In genomic region chr4:116015502-116015901, GRCm38 (mm10) we compare ENCODE assay signal across 18 mouse cellular contexts. TPM values are rescaled to one million over a fixed set of nuclear protein-coding genes. Genes with fewer than 3 reads are reported as not detected.
DNase-seq lines count a peak whose midpoint lies in the region; ATAC-seq and TF ChIP-seq lines count a peak whose summit lies in the region.
"Had no signal": no experiment of that assay in that cellular context is flagged by ENCODE, and none has a peak within 500 bp of the region (broad histone marks: within the 10 kb centered on the region; RNA-seq: fewer than 3 reads in every experiment).

No protein-coding gene starts in this region.

- H3K4me2 ChIP-seq in liver, postnatal 0 days (ENCODE audit: low read depth, low read length), result peak overlapping the region; percentile 85
- H3K4me2 ChIP-seq in liver, embryonic 12.5 days, result no peak overlapping the region
- H3K4me2 ChIP-seq: embryonic facial prominence, embryonic 13.5 days; heart, embryonic 11.5 days; midbrain, embryonic 13.5 days had no signal

- H3K9me3 ChIP-seq in liver, postnatal 0 days (ENCODE audit: low read length), result no peaks in the 10 kb centered on the region
- no peaks in the 10 kb centered on the region for H3K9me3 ChIP-seq in liver, embryonic 12.5 days (replicated peaks)
- H3K9me3 ChIP-seq in MEL (replicated peaks; ENCODE audit: insufficient read depth, low read length), result no peaks in the 10 kb centered on the region
- H3K9me3 ChIP-seq in forebrain, embryonic 10.5 days, result no peaks in the 10 kb centered on the region
- H3K9me3 ChIP-seq: embryonic facial prominence, embryonic 13.5 days; limb, embryonic 10.5 days; midbrain, embryonic 13.5 days had no signal

- no peak overlapping the region for H3K9ac ChIP-seq in liver, postnatal 0 days (replicated peaks)
- no peak overlapping the region for H3K9ac ChIP-seq in liver, embryonic 12.5 days
- no peak overlapping the region for H3K9ac ChIP-seq in MEL (ENCODE audit: control insufficient read depth, low read depth, low read length, poor library complexity, severe bottlenecking)
- H3K9ac ChIP-seq: embryonic facial prominence, embryonic 13.5 days; midbrain, embryonic 13.5 days had no signal

- H3K27ac ChIP-seq in liver, postnatal 0 days (ENCODE audit: low read depth), result no peak overlapping the region
- H3K27ac ChIP-seq in liver, embryonic 12.5 days, result no peak overlapping the region
- H3K27ac ChIP-seq in MEL (ENCODE audit: control insufficient read depth, low read depth, low read length), result no peak overlapping the region
- H3K27ac ChIP-seq in forebrain, embryonic 10.5 days, result no peak overlapping the region
- H3K27ac ChIP-seq: embryonic facial prominence, embryonic 13.5 days; limb, embryonic 10.5 days; macrophage; midbrain, embryonic 13.5 days had no signal

- no peak for DNase-seq in liver, postnatal 0 days
- peak; percentile 85 for DNase-seq in CD4-positive helper T cell, adult 2 months (ENCODE audit: low read depth, low spot score)
- no peak for DNase-seq in MEL (ENCODE audit: low read depth, low spot score)
- DNase-seq in naive thymus-derived CD4-positive, alpha-beta T cell, adult 2 months (ENCODE audit: low read depth), result peak; percentile 79
- no peak for DNase-seq in ovary, postnatal 14 days (ENCODE audit: low spot score)
- DNase-seq in forebrain, embryonic 10.5 days (ENCODE audit: extremely low spot score, low spot score), result no peak
- DNase-seq: adrenal gland, adult 2 months; gastrocnemius, postnatal 36 days; heart, postnatal 36 days; kidney, postnatal 14 days; lung, adult 18-20 months had no signal

- H3K4me1 ChIP-seq in liver, postnatal 0 days (ENCODE audit: insufficient read depth), result peaks cover 5% of the 10 kb centered on the region; the same call in 1 of the 2 replicates
- H3K4me1 ChIP-seq in liver, embryonic 12.5 days, result peaks cover 18% of the 10 kb centered on the region
- H3K4me1 ChIP-seq in MEL (ENCODE audit: control insufficient read depth in 1 of 2, insufficient read depth in 2 of 2, low read length in 2 of 2), result peaks cover 15 to 32% of the 10 kb centered on the region in 2 experiments
- peaks cover 29% of the 10 kb centered on the region for H3K4me1 ChIP-seq in forebrain, embryonic 10.5 days

- no peak for TF ChIP-seq RAD21 in MEL (IDR thresholded peaks at IDR 0.05; ENCODE audit: low read depth, low read length)

- H3K4me3 ChIP-seq in liver, postnatal 0 days (ENCODE audit: low read depth, low read length), result no peak overlapping the region
- H3K4me3 ChIP-seq in liver, embryonic 12.5 days, result no peak overlapping the region
- no peak overlapping the region for H3K4me3 ChIP-seq in MEL (ENCODE audit: control insufficient read depth in 1 of 2, insufficient read depth in 1 of 2, low read depth in 2 of 2, low read length in 2 of 2)
- no peak overlapping the region for H3K4me3 ChIP-seq in forebrain, embryonic 10.5 days
- H3K4me3 ChIP-seq: embryonic facial prominence, embryonic 13.5 days; limb, embryonic 10.5 days; midbrain, embryonic 13.5 days; myocyte had no signal

- no peak for TF ChIP-seq POLR2A in MEL (IDR thresholded peaks at IDR 0.05; ENCODE audit: control insufficient read depth in 1 of 2, insufficient read depth in 1 of 2, low read depth in 1 of 2, low read length in 2 of 2, poor library complexity in 1 of 2)

- WGBS in liver, postnatal 0 days (ENCODE audit: insufficient replicate concordance), result 77% methylated on average over 5 of the region's 5 CpGs
- 64% methylated on average over 5 of the region's 5 CpGs for WGBS in liver, embryonic 12.5 days (ENCODE audit: insufficient replicate concordance)
- 87% methylated on average over 5 of the region's 5 CpGs for WGBS in forebrain, embryonic 10.5 days

- TF ChIP-seq CTCF in liver, postnatal 0 days (IDR thresholded peaks at IDR 0.05; ENCODE audit: low read depth), result no peak
- TF ChIP-seq CTCF in MEL (IDR thresholded peaks at IDR 0.05 in 2 of 3, conservative IDR thresholded peaks at IDR 0.05 in 1 of 3; ENCODE audit: control insufficient read depth in 1 of 3, insufficient read depth in 1 of 3, low read depth in 2 of 3, low read length in 3 of 3, poor library complexity in 1 of 3, severe bottlenecking in 1 of 3), result no peak

- H3K27me3 ChIP-seq in liver, postnatal 0 days (ENCODE audit: insufficient read depth, low read length), result peaks cover 23% of the 10 kb centered on the region
- H3K27me3 ChIP-seq in liver, embryonic 12.5 days (replicated peaks), result peaks cover 88% of the 10 kb centered on the region
- no peaks in the 10 kb centered on the region for H3K27me3 ChIP-seq in MEL (ENCODE audit: control insufficient read depth in 1 of 2, insufficient read depth in 2 of 2, low read length in 2 of 2)
- H3K27me3 ChIP-seq in forebrain, embryonic 10.5 days (ENCODE audit: poor library complexity, severe bottlenecking), result peaks cover 84% of the 10 kb centered on the region

- no peak for TF ChIP-seq EP300 in liver, postnatal 0 days (IDR thresholded peaks at IDR 0.05; ENCODE audit: low read depth)
- TF ChIP-seq EP300 in MEL (IDR thresholded peaks at IDR 0.05; ENCODE audit: low read depth in 1 of 2, low read length in 2 of 2), result no peak

- ATAC-seq in liver, postnatal 0 days, result no peak
- ATAC-seq in liver, embryonic 12.5 days, result no peak
- ATAC-seq: midbrain, embryonic 13.5 days had no signal

- no peaks in the 10 kb centered on the region for H3K36me3 ChIP-seq in liver, postnatal 0 days (replicated peaks; ENCODE audit: insufficient read depth, low read length)
- no peaks in the 10 kb centered on the region for H3K36me3 ChIP-seq in liver, embryonic 12.5 days
- peaks cover 0 to 30% of the 10 kb centered on the region in 2 experiments; a peak in 3 of 4 replicates for H3K36me3 ChIP-seq in MEL (ENCODE audit: control insufficient read depth in 1 of 2, insufficient read depth in 2 of 2, low read length in 2 of 2)
- H3K36me3 ChIP-seq in forebrain, embryonic 10.5 days (replicated peaks), result no peaks in the 10 kb centered on the region
- H3K36me3 ChIP-seq: embryonic facial prominence, embryonic 13.5 days; limb, embryonic 10.5 days; midbrain, embryonic 13.5 days had no signal

- peaks cover 12% of the 10 kb centered on the region for H3K79me2 ChIP-seq in MEL (ENCODE audit: control insufficient read depth, insufficient read depth, low read length, poor library complexity)

TF ChIP-seq in MEL, 35 proteins besides CTCF, POLR2A, EP300 and RAD21:
- no peak for TF ChIP-seq MAFK (IDR thresholded peaks at IDR 0.05; ENCODE audit: borderline replicate concordance, low read depth, low read length)
- TF ChIP-seq GATA1 (IDR thresholded peaks at IDR 0.05; ENCODE audit: low read depth, low read length), result 0 out of 2 replicates have a peak, but pooled peaks have one; percentile 4
- no peak for TF ChIP-seq BHLHE40 (IDR thresholded peaks at IDR 0.05; ENCODE audit: borderline replicate concordance, low read depth, low read length)
- TF ChIP-seq CHD2 (IDR thresholded peaks at IDR 0.05; ENCODE audit: low read length), result no peak

RNA-seq across cellular contexts. Expression of gene Faah, which starts 2.2 kb away (rescaled TPM):
- polyA plus RNA-seq in liver, postnatal 0 days (2015; fragmentation: Nextera tagmentation; extraction: Ambion mirVana), result 31.4 and 34.2 TPM in 2 replicates
- polyA plus RNA-seq in liver, embryonic 12.5 days (2016; fragmentation: Nextera tagmentation; extraction: Ambion mirVana), result 3.9 and 4.2 TPM in 2 replicates
- total RNA-seq in MEL (2012; rRNA removed), result 7.5 and 10.8 TPM in 2 replicates
- polyA plus RNA-seq in MEL (2012; ENCODE audit: insufficient read depth in 1 of 2, insufficient read length in 2 of 2, low read depth in 1 of 2, low replicate concordance in 2 of 2, missing spikeins in 1 of 2), result 10 to 100 TPM in 1 of 2 experiments, not detected in 1; 22.2 TPM
- polyA plus RNA-seq in forebrain, embryonic 10.5 days (2016; fragmentation: Nextera tagmentation; extraction: Ambion mirVana), result 1.9 and 2.3 TPM in 2 replicates

RNA-seq across cellular contexts. Expression of gene Nsun4, which starts 38.2 kb away (rescaled TPM):
- 8.4 and 8.7 TPM in 2 replicates for polyA plus RNA-seq in liver, postnatal 0 days (2015; fragmentation: Nextera tagmentation; extraction: Ambion mirVana)
- 10.7 and 11.4 TPM in 2 replicates for polyA plus RNA-seq in liver, embryonic 12.5 days (2016; fragmentation: Nextera tagmentation; extraction: Ambion mirVana)
- total RNA-seq in MEL (2012; rRNA removed), result 13.6 and 14.9 TPM in 2 replicates
- 10 to 100 TPM in 1 of 2 experiments, not detected in 1; 11.8 TPM for polyA plus RNA-seq in MEL (2012; ENCODE audit: insufficient read depth in 1 of 2, insufficient read length in 2 of 2, low read depth in 1 of 2, low replicate concordance in 2 of 2, missing spikeins in 1 of 2)
- 17.3 and 18.0 TPM in 2 replicates for polyA plus RNA-seq in forebrain, embryonic 10.5 days (2016; fragmentation: Nextera tagmentation; extraction: Ambion mirVana)

RNA-seq across cellular contexts. Expression of gene Uqcrh, which starts 59.4 kb away (rescaled TPM):
- polyA plus RNA-seq in liver, postnatal 0 days (2015; fragmentation: Nextera tagmentation; extraction: Ambion mirVana), result 563 and 605 TPM in 2 replicates
- 326 and 344 TPM in 2 replicates for polyA plus RNA-seq in liver, embryonic 12.5 days (2016; fragmentation: Nextera tagmentation; extraction: Ambion mirVana)
- total RNA-seq in MEL (2012; rRNA removed), result 444 and 529 TPM in 2 replicates
- 100 to 1,000 TPM; 392 to 414 TPM for polyA plus RNA-seq in MEL (2012; ENCODE audit: insufficient read depth in 1 of 2, insufficient read length in 2 of 2, low read depth in 1 of 2, low replicate concordance in 2 of 2, missing spikeins in 1 of 2)
- 440 and 449 TPM in 2 replicates for polyA plus RNA-seq in forebrain, embryonic 10.5 days (2016; fragmentation: Nextera tagmentation; extraction: Ambion mirVana)

RNA-seq across cellular contexts. Expression of gene Lrrc41, which starts 59.6 kb away (rescaled TPM):
- 22.9 and 23.3 TPM in 2 replicates for polyA plus RNA-seq in liver, postnatal 0 days (2015; fragmentation: Nextera tagmentation; extraction: Ambion mirVana)
- polyA plus RNA-seq in liver, embryonic 12.5 days (2016; fragmentation: Nextera tagmentation; extraction: Ambion mirVana), result 42.2 and 43.7 TPM in 2 replicates
- 52.8 and 64.4 TPM in 2 replicates for total RNA-seq in MEL (2012; rRNA removed)
- polyA plus RNA-seq in MEL (2012; ENCODE audit: insufficient read depth in 1 of 2, insufficient read length in 2 of 2, low read depth in 1 of 2, low replicate concordance in 2 of 2, missing spikeins in 1 of 2), result 10 to 100 TPM in 1 of 2 experiments, not detected in 1; 73.3 TPM
- 61.8 and 68.1 TPM in 2 replicates for polyA plus RNA-seq in forebrain, embryonic 10.5 days (2016; fragmentation: Nextera tagmentation; extraction: Ambion mirVana)

Comparison
In these comparisons a context has a peak if more than half of its experiments do, and no peak if none do; other contexts are left out.
1. DNase-seq: peak in CD4-positive helper T cell, adult 2 months (single experiment) and naive thymus-derived CD4-positive, alpha-beta T cell, adult 2 months (single experiment); none in liver, postnatal 0 days (single experiment), MEL (single experiment), ovary, postnatal 14 days (single experiment) and forebrain, embryonic 10.5 days (single experiment).